Mouse (Mus musculus) liver, adult 2 months (tissue): ENCODE data around the gene Stap2. TPM values are rescaled to one million over a fixed set of nuclear protein-coding genes. Genes with fewer than 3 reads are reported as not detected.
A peak's percentile ranks its signal among the peaks of the same experiment; 100 is the strongest.

Source experiments
- DNase-seq: peaks from one replicate; pipeline ENCODE4 v3.0.0-alpha.2; 2011; ENCODE audit warnings: low read depth, low spot score; ENCODE audit errors: extremely low read depth
- H3K27ac ChIP-seq: fragments of 200-500 bp; replicated peaks from 2 replicates; pipeline ENCODE4 v1.5.1; 2012; ENCODE audit warnings: low read depth, mild to moderate bottlenecking, control low read depth, inconsistent platforms, low read length; ENCODE audit not compliant: insufficient read depth
- H3K27me3 ChIP-seq: fragments of 200-500 bp; 2 replicates; pipeline ENCODE4 v1.6.1; 2012; ENCODE audit warnings: mild to moderate bottlenecking, moderate library complexity, low read length, inconsistent platforms; ENCODE audit not compliant: control insufficient read depth, insufficient read depth
- H3K36me3 ChIP-seq: fragments of 200-500 bp; 2 replicates; pipeline ENCODE4 v1.6.1; 2012; ENCODE audit warnings: low read length, inconsistent platforms; ENCODE audit not compliant: control insufficient read depth, insufficient read depth
- H3K4me1 ChIP-seq: fragments of 200-500 bp; 2 replicates; pipeline ENCODE4 v1.6.1; 2011; ENCODE audit warnings: low read length; ENCODE audit not compliant: control insufficient read depth, insufficient read depth
- H3K4me3 ChIP-seq: fragments of 200-500 bp; 2 replicates; pipeline ENCODE4 v1.5.1; 2011; ENCODE audit warnings: low read depth, mild to moderate bottlenecking, control low read depth, low read length, moderate library complexity; ENCODE audit not compliant: insufficient read depth
- H3K79me2 ChIP-seq: fragments of 200-500 bp; 2 replicates; pipeline ENCODE4 v1.6.1; 2012; ENCODE audit warnings: inconsistent platforms, mild to moderate bottlenecking, low read length, moderate library complexity; ENCODE audit not compliant: control insufficient read depth, insufficient read depth
- H3K9ac ChIP-seq: fragments of 200-500 bp; 2 replicates; pipeline ENCODE4 v1.6.1; 2012; ENCODE audit warnings: low read depth, mild to moderate bottlenecking, control low read depth, inconsistent platforms, low read length
- CTCF ChIP-seq: fragments of 200-500 bp; IDR thresholded peaks from 2 replicates; pipeline ENCODE4 v1.5.1; 2011; ENCODE audit warnings: low read depth, low read length, control low read depth
- POLR2A ChIP-seq: fragments of 200-500 bp; IDR thresholded peaks from 2 replicates; pipeline ENCODE4 v1.6.1; 2011; ENCODE audit warnings: low read length, control low read depth; ENCODE audit not compliant: insufficient read depth; ENCODE audit errors: extremely low read depth
- WGBS: fragments of 180-500 bp; shearing (Covaris S2); methylation state at CpG from one replicate; pipeline ENCODE4 v1.1.7; 2018; 5-methylcytosine and 5-hydroxymethylcytosine counted together
- polyA plus RNA-seq: library from polyadenylated mRNA; depleted of rRNA; stranded (reverse); fragments of >200 nt; gene quantifications from 2 replicates; pipeline ENCODE4 v1.2.3, GENCODE M21; 2012
- total RNA-seq: library from RNA; depleted of rRNA; stranded (reverse); fragments of >200 nt; gene quantifications from 2 replicates; pipeline ENCODE4 v1.2.3, GENCODE M21; 2014

Gene Stap2
- total and polyA plus RNA-seq, 2 experiments: 35.3 to 44.8 TPM

GRCm38 (mm10) chr17:56030238-56030870 lies 25.0 kb upstream of the Stap2 start:
- H3K27ac ChIP-seq: 0 out of 2 replicates have a peak overlapping the region, but pooled peaks have one; percentile 21
- WGBS: 84% methylated on average over 9 of the region's 9 CpGs
- TF ChIP-seq CTCF (no peak), POLR2A (no peak)
- peaks cover 62% of the 10 kb centered on the region for H3K79me2 ChIP-seq
- H3K9ac ChIP-seq: no peak overlapping the region
- peaks cover 49% of the 10 kb centered on the region for H3K4me1 ChIP-seq
- H3K36me3 ChIP-seq: no peaks in the 10 kb centered on the region
- no peaks in the 10 kb centered on the region for H3K27me3 ChIP-seq
- DNase-seq: no peak
- H3K4me3 ChIP-seq: no peak overlapping the region

GRCm38 (mm10) chr17:56027801-56028441 lies 22.5 kb upstream of the Stap2 start:
- WGBS: 25% methylated on average over 5 of the region's 5 CpGs
- DNase-seq: peak; percentile 91
- Histone ChIP-seq H3K27ac (peak overlapping the region; percentile 25), H3K4me3 (no peak overlapping the region), H3K9ac (no peak overlapping the region), H3K4me1 (peaks cover 40% of the 10 kb centered on the region), H3K79me2 (peaks cover 60% of the 10 kb centered on the region), H3K36me3 (no peaks in the 10 kb centered on the region), H3K27me3 (no peaks in the 10 kb centered on the region)
- no peak for TF ChIP-seq CTCF
- no peak for TF ChIP-seq POLR2A

GRCm38 (mm10) chr17:56026881-56027280 lies 21.5 kb upstream of the Stap2 start:
- no peak for TF ChIP-seq CTCF
- no peak for TF ChIP-seq POLR2A
- no peak overlapping the region for H3K4me3 ChIP-seq
- DNase-seq: no peak
- WGBS: 26% methylated on average over 1 of the region's 1 CpGs
- H3K36me3 ChIP-seq: no peaks in the 10 kb centered on the region
- no peaks in the 10 kb centered on the region for H3K27me3 ChIP-seq
- H3K9ac ChIP-seq: no peak overlapping the region; the same call in 1 of the 2 replicates
- peaks cover 62% of the 10 kb centered on the region for H3K79me2 ChIP-seq
- no peak overlapping the region for H3K27ac ChIP-seq
- peaks cover 33% of the 10 kb centered on the region for H3K4me1 ChIP-seq

- H3K4me1 ChIP-seq: peaks cover 36% of the 10 kb centered on the region
- 77% methylated on average over 1 of the region's 1 CpGs for WGBS
Observed at GRCm38 (mm10) chr17:56026303-56026702, 20.9 kb upstream of the Stap2 start.

GRCm38 (mm10) chr17:56024931-56025330 lies 19.5 kb upstream of the Stap2 start:
- Histone ChIP-seq H3K4me1 (peaks cover 33% of the 10 kb centered on the region), H3K27me3 (no peaks in the 10 kb centered on the region), H3K4me3 (no peak overlapping the region), H3K9ac (no peak overlapping the region), H3K27ac (no peak overlapping the region), H3K36me3 (no peaks in the 10 kb centered on the region), H3K79me2 (peaks cover 48% of the 10 kb centered on the region)
- no peak for TF ChIP-seq CTCF
- TF ChIP-seq POLR2A: no peak
- 71% methylated on average over 5 of the region's 5 CpGs for WGBS
- DNase-seq: no peak

More at GRCm38 (mm10) chr17:56026303-56026702, 20.9 kb upstream of the Stap2 start:
- Histone ChIP-seq H3K79me2 (peaks cover 59% of the 10 kb centered on the region), H3K4me3 (no peak overlapping the region), H3K9ac (no peak overlapping the region), H3K27ac (no peak overlapping the region), H3K36me3 (no peaks in the 10 kb centered on the region), H3K27me3 (no peaks in the 10 kb centered on the region)
- TF ChIP-seq CTCF: no peak
- TF ChIP-seq POLR2A: no peak
- DNase-seq: no peak

- H3K27ac ChIP-seq: no peak overlapping the region
- peaks cover 33% of the 10 kb centered on the region for H3K4me1 ChIP-seq
- no peak for TF ChIP-seq POLR2A
Observed at GRCm38 (mm10) chr17:56024476-56024875, 19.1 kb upstream of the Stap2 start.

More at GRCm38 (mm10) chr17:56024476-56024875, 19.1 kb upstream of the Stap2 start:
- peaks cover 46% of the 10 kb centered on the region for H3K79me2 ChIP-seq
- H3K27me3 ChIP-seq: no peaks in the 10 kb centered on the region
- no peaks in the 10 kb centered on the region for H3K36me3 ChIP-seq
- H3K9ac ChIP-seq: no peak overlapping the region
- no peak for DNase-seq
- H3K4me3 ChIP-seq: no peak overlapping the region
- 58% methylated on average over 2 of the region's 2 CpGs for WGBS
